Mouse (Mus musculus): Measurements from ENCODE around the gene Bet1l. TPM values are rescaled to one million over a fixed set of nuclear protein-coding genes. Genes with fewer than 3 reads are reported as not detected.

Gene Bet1l
- polyA plus RNA-seq, 1 experiment from 2014 or later, result 23.0 TPM

DNA sequence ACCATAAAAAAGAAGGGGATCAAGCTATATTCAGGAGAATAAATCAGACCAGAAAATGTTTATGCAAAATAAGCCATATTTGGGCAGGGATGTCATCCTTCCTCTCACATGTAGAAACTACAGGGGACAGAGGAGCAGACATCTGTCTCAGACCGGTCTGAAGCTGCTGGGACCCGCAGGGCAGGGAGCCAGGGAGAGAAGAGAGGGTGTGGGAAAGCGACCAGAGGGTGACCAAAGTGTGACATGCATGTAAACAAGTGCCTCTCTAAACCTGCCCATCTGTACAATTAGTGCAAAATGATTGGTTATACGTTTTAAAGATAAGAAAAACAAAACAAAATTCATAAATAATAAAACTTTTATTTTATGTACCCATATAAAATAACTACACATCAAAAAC, 37.2 kb downstream of the Bet1l start:
- Histone ChIP-seq H3K9me3 (no peaks in the 10 kb centered on the region), H3K4me3 (no peak overlapping the region), H3K4me1 (peaks cover 7% of the 10 kb centered on the region; the same call in 1 of the 2 replicates), H3K36me3 (replicated peaks) (no peaks in the 10 kb centered on the region), H3K27me3 (replicated peaks; ENCODE audit: low read depth, poor library complexity, severe bottlenecking) (peaks cover 4% of the 10 kb centered on the region), H3K27ac (replicated peaks) (no peak overlapping the region)
- no peak for DNase-seq (ENCODE audit: low spot score)
- whole genome bisulfite sequencing, result 82% methylated on average over 4 of the region's 4 CpGs

DNA sequence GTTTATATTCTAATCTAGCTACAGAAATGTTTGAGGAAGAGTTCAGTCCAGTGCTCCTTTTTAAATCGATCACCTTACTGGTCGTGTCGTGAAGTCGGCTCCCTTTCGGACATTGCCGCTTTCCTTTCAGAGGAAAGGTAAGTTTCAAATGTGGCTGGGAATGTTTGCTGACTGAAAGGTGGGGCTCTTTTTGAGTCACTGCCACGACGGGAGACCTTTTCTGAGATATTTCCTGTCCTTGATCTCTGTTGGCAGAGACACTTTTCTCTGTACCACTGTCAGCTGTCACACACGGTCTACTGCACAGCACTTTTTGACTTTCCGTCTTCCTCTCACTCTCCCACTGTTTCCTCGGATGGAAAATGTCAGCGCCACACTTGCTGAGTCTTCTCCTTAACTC, 44.5 kb downstream of the Bet1l start:
- Histone ChIP-seq H3K4me1 (no peaks in the 10 kb centered on the region), H3K9me3 (no peaks in the 10 kb centered on the region), H3K36me3 (replicated peaks) (peaks cover 30% of the 10 kb centered on the region), H3K27ac (replicated peaks) (no peak overlapping the region), H3K4me3 (no peak overlapping the region), H3K27me3 (replicated peaks; ENCODE audit: low read depth, poor library complexity, severe bottlenecking) (no peaks in the 10 kb centered on the region)
- no peak for DNase-seq (ENCODE audit: low spot score)
- 91% methylated on average over 12 of the region's 12 CpGs for WGBS

DNA sequence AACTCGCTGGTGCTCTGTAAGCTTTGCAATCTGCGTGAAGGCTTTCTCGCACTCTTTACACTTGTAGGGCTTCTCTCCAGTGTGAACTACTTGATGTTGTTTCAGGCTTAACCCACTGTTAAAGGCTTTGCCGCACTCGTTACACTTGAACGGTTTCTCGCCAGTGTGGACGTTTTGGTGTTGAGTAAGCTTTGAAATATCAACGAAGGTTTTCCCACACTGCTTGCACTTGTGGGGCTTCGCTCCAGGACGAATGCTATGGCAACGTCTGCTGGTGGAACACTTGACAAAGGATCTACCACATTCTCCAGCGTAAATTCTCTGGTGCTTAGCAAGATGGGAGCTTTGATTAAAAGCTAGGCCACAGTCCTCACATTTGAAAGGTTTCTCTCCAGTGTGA, 45.7 kb downstream of the Bet1l start:
- 93% methylated on average over 13 of the region's 13 CpGs for WGBS

DNA sequence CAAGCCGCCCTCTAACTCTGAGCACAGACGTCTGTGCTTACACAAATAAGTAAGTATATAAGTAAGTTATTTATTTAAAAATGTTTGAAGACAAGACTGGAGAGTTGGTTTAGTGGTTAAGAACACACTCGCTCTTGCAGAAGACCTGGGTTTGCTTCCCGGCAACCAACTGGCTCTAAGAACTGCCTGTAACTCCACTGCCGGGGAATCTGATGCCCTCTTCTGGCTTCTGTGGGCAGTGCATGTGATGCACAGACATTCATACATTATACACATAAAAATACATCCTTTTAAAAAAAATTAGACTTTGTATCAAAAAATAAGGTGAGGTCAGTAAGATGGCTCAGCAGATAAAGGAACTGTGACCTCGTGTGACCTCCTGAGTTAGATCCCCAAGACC, 46.9 kb downstream of the Bet1l start:
- peaks cover 30% of the 10 kb centered on the region for H3K36me3 ChIP-seq (replicated peaks)
- DNase-seq (ENCODE audit: low spot score), result no peak
- 92% methylated on average over 6 of the region's 6 CpGs for WGBS
- no peak overlapping the region for H3K4me3 ChIP-seq
- H3K27ac ChIP-seq (replicated peaks), result no peak overlapping the region
- H3K4me1 ChIP-seq, result no peaks in the 10 kb centered on the region
- no peaks in the 10 kb centered on the region for H3K27me3 ChIP-seq (replicated peaks; ENCODE audit: low read depth, poor library complexity, severe bottlenecking)
- no peaks in the 10 kb centered on the region for H3K9me3 ChIP-seq

More for the DNA sequence above, 45.7 kb downstream of the Bet1l start:
- Histone ChIP-seq H3K9me3 (no peaks in the 10 kb centered on the region), H3K4me1 (no peaks in the 10 kb centered on the region), H3K4me3 (no peak overlapping the region), H3K27ac (replicated peaks) (no peak overlapping the region), H3K36me3 (replicated peaks) (peaks cover 30% of the 10 kb centered on the region), H3K27me3 (replicated peaks; ENCODE audit: low read depth, poor library complexity, severe bottlenecking) (no peaks in the 10 kb centered on the region)
- no peak for DNase-seq (ENCODE audit: low spot score)

DNA sequence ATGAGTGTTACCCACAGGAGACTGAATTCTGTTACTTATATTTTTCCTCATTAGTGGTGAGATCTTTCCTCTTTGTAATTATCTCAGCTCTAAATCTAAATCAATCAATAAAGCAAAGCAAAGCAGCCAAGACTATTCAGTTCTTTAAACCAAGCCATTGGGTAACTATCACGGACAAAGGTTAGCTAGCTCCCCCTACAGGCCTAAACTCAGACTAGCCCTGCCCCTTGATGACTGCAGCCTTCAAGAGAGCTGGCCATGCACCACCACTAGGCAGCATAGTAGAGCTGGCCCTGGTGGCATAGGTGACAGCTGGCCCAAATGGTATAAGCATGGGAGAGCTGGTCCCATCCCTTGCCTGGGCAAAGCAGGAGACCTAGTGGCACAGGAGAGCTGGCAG, 51.7 kb downstream of the Bet1l start:
- DNase-seq (ENCODE audit: low spot score), result peak; percentile 15
- Histone ChIP-seq H3K4me3 (no peak overlapping the region), H3K9me3 (no peaks in the 10 kb centered on the region), H3K27me3 (replicated peaks; ENCODE audit: low read depth, poor library complexity, severe bottlenecking) (no peaks in the 10 kb centered on the region), H3K36me3 (replicated peaks) (peaks cover 5% of the 10 kb centered on the region), H3K27ac (replicated peaks) (no peak overlapping the region), H3K4me1 (no peaks in the 10 kb centered on the region)
- WGBS, result 9% methylated on average over 1 of the region's 1 CpGs

Other genes starting within 250 kb of the Bet1l start
- gene Olfr61, start 228.6 kb downstream of the Bet1l start, polyA plus RNA-seq (2016; fragmentation: Nextera tagmentation; extraction: Ambion mirVana), result not detected in 2 replicates
- not detected in 2 replicates for gene Olfr53, start 211.1 kb downstream of the Bet1l start, polyA plus RNA-seq (2016; fragmentation: Nextera tagmentation; extraction: Ambion mirVana)
- gene Olfr539, start 197.6 kb downstream of the Bet1l start, polyA plus RNA-seq (2016; fragmentation: Nextera tagmentation; extraction: Ambion mirVana), result not detected in 2 replicates
- gene Olfr45, start 175.6 kb downstream of the Bet1l start, polyA plus RNA-seq (2016; fragmentation: Nextera tagmentation; extraction: Ambion mirVana), result not detected in 2 replicates
- not detected in 2 replicates for gene Olfr541, start 160.3 kb downstream of the Bet1l start, polyA plus RNA-seq (2016; fragmentation: Nextera tagmentation; extraction: Ambion mirVana)
- gene Cyp2e1, start 93.8 kb downstream of the Bet1l start, polyA plus RNA-seq (2016; fragmentation: Nextera tagmentation; extraction: Ambion mirVana), result not detected in 2 replicates
- 0.10 and 0.14 TPM in 2 replicates for gene Syce1, start 69.7 kb downstream of the Bet1l start, polyA plus RNA-seq (2016; fragmentation: Nextera tagmentation; extraction: Ambion mirVana)
- gene Zfp941, start 35.4 kb downstream of the Bet1l start, polyA plus RNA-seq (2016; fragmentation: Nextera tagmentation; extraction: Ambion mirVana), result 2.9 and 3.6 TPM in 2 replicates
- gene Urah, start 22.6 kb downstream of the Bet1l start, polyA plus RNA-seq (2016; fragmentation: Nextera tagmentation; extraction: Ambion mirVana), result 1.8 and 1.9 TPM in 2 replicates
- gene Scgb1c1, start 12.0 kb downstream of the Bet1l start, polyA plus RNA-seq (2016; fragmentation: Nextera tagmentation; extraction: Ambion mirVana), result not detected in 2 replicates
- not detected in 2 replicates for gene Odf3, start 9.8 kb downstream of the Bet1l start, polyA plus RNA-seq (2016; fragmentation: Nextera tagmentation; extraction: Ambion mirVana)
- gene Gm45785, start 1.2 kb downstream of the Bet1l start, polyA plus RNA-seq (2016; fragmentation: Nextera tagmentation; extraction: Ambion mirVana), result 0.22 TPM in 1 of 2 replicates, not detected in the other
- 57.7 and 59.1 TPM in 2 replicates for gene Ric8a, start 620 bp downstream of the Bet1l start, polyA plus RNA-seq (2016; fragmentation: Nextera tagmentation; extraction: Ambion mirVana)
- gene Psmd13, start 24.4 kb upstream of the Bet1l start, polyA plus RNA-seq (2016; fragmentation: Nextera tagmentation; extraction: Ambion mirVana), result 332 TPM in 2 replicates
- 22.6 and 24.5 TPM in 2 replicates for gene Sirt3, start 24.7 kb upstream of the Bet1l start, polyA plus RNA-seq (2016; fragmentation: Nextera tagmentation; extraction: Ambion mirVana)
- not detected in 2 replicates for gene Cox8b, start 42.9 kb upstream of the Bet1l start, polyA plus RNA-seq (2016; fragmentation: Nextera tagmentation; extraction: Ambion mirVana)
- gene Nlrp6, start 63.3 kb upstream of the Bet1l start, polyA plus RNA-seq (2016; fragmentation: Nextera tagmentation; extraction: Ambion mirVana), result 0.19 TPM in 1 of 2 replicates, not detected in the other
- gene Pgghg, start 83.8 kb upstream of the Bet1l start, polyA plus RNA-seq (2016; fragmentation: Nextera tagmentation; extraction: Ambion mirVana), result 13.5 and 14.3 TPM in 2 replicates
- 2.9 and 3.8 TPM in 2 replicates for gene Ifitm5, start 92.7 kb upstream of the Bet1l start, polyA plus RNA-seq (2016; fragmentation: Nextera tagmentation; extraction: Ambion mirVana)
- gene Gm45717, start 98.4 kb upstream of the Bet1l start, polyA plus RNA-seq (2016; fragmentation: Nextera tagmentation; extraction: Ambion mirVana), result 0.52 TPM in 1 of 2 replicates, not detected in the other
- 602 and 668 TPM in 2 replicates for gene Ifitm2, start 98.4 kb upstream of the Bet1l start, polyA plus RNA-seq (2016; fragmentation: Nextera tagmentation; extraction: Ambion mirVana)
- gene Ifitm1, start 109.6 kb upstream of the Bet1l start, polyA plus RNA-seq (2016; fragmentation: Nextera tagmentation; extraction: Ambion mirVana), result 8.7 and 13.4 TPM in 2 replicates
- gene Ifitm3, start 153.2 kb upstream of the Bet1l start, polyA plus RNA-seq (2016; fragmentation: Nextera tagmentation; extraction: Ambion mirVana), result 42.6 and 44.7 TPM in 2 replicates
- gene Ifitm6, start 160.3 kb upstream of the Bet1l start, polyA plus RNA-seq (2016; fragmentation: Nextera tagmentation; extraction: Ambion mirVana), result not detected in 2 replicates
- not detected in 2 replicates for gene Gm17387, start 171.6 kb upstream of the Bet1l start, polyA plus RNA-seq (2016; fragmentation: Nextera tagmentation; extraction: Ambion mirVana)
- 26.5 and 27.7 TPM in 2 replicates for gene B4galnt4, start 203.5 kb upstream of the Bet1l start, polyA plus RNA-seq (2016; fragmentation: Nextera tagmentation; extraction: Ambion mirVana)
- gene Pkp3, start 220.6 kb upstream of the Bet1l start, polyA plus RNA-seq (2016; fragmentation: Nextera tagmentation; extraction: Ambion mirVana), result 9.4 and 9.6 TPM in 2 replicates
- 2.2 and 2.3 TPM in 2 replicates for gene Sigirr, start 243.0 kb upstream of the Bet1l start, polyA plus RNA-seq (2016; fragmentation: Nextera tagmentation; extraction: Ambion mirVana)